Mouse (Mus musculus): ENCODE measurements at regions not wholly inside any gene's neighbourhood (a gene's known extent, or its start where the extent isn't known, plus 50 kb on each side); places are given as distances from the start of the nearest gene placed in this dataset.

DNA sequence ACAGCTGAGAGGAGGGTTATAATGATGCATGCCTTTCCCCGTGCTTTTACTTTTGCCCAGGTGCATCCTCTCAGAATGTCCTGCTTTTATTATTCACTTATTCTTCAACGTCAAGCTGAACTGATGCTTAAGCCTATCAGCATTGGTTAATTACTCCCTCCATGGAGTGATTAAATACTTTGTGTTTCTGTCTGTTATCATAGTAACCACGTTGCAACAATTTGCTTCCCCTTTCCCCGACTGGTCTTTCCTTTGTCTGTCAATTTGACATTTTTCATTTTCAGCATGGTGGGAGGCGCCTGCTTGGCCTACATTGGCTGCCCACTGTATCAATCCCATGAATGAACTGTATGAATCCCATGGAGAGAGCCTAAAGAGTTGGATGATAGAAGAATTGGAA, 101.8 kb downstream of the Ccdc71l start:
- TF ChIP-seq CTCF (IDR thresholded peaks at IDR 0.05; ENCODE audit: borderline replicate concordance, insufficient read depth, low read length) (no peak), POLR2A (IDR thresholded peaks at IDR 0.05; ENCODE audit: low read depth, low read length) (no peak)
